In genomic region chr5:35722654-35723053, GRCm38 (mm10) we compare ENCODE assay signal across 17 mouse cellular contexts. TPM values are rescaled to one million over a fixed set of nuclear protein-coding genes. Genes with fewer than 3 reads are reported as not detected.
DNase-seq lines count a peak whose midpoint lies in the region; ATAC-seq and TF ChIP-seq lines count a peak whose summit lies in the region.
"Had no signal": no experiment of that assay in that cellular context is flagged by ENCODE, and none has a peak within 500 bp of the region (broad histone marks: within the 10 kb centered on the region; RNA-seq: fewer than 3 reads in every experiment).

No protein-coding gene starts in this region.

- no peaks in the 10 kb centered on the region for H3K36me3 ChIP-seq in megakaryocyte, embryonic 14.5 days (replicated peaks; ENCODE audit: low read length)
- no peaks in the 10 kb centered on the region for H3K36me3 ChIP-seq in liver, adult 2 months (ENCODE audit: control insufficient read depth, insufficient read depth, low read length)
- H3K36me3 ChIP-seq: embryonic facial prominence, embryonic 13.5 days; intestine, embryonic 15.5 days; limb, embryonic 12.5 days; midbrain, embryonic 12.5 days had no signal

- ATAC-seq in megakaryocyte, adult 5-6 weeks (ENCODE audit: poor library complexity, severe bottlenecking), result no peak
- ATAC-seq: forebrain, embryonic 13.5 days; intestine, embryonic 15.5 days had no signal

- intact Hi-C loops in gastrocnemius, adult 2 months (cut with DNase I), result no loop called here

- 43% methylated on average over 2 of the region's 2 CpGs for WGBS in liver, adult 2 months

- no peak for TF ChIP-seq POLR2A in liver, adult 2 months (IDR thresholded peaks at IDR 0.05; ENCODE audit: extremely low read depth, insufficient read depth, low read length)

- 0 out of 2 replicates have a peak, but pooled peaks cover 3% of the 10 kb centered on the region for H3K79me2 ChIP-seq in liver, adult 2 months (ENCODE audit: control insufficient read depth, insufficient read depth, low read length)

- TF ChIP-seq CTCF in gastrocnemius, adult 2 months (IDR thresholded peaks at IDR 0.05), result no peak
- TF ChIP-seq CTCF in liver, adult 2 months (IDR thresholded peaks at IDR 0.05; ENCODE audit: low read depth, low read length), result no peak

- peaks cover 55% of the 10 kb centered on the region for H3K27me3 ChIP-seq in megakaryocyte, embryonic 14.5 days (replicated peaks)
- no peaks in the 10 kb centered on the region for H3K27me3 ChIP-seq in liver, adult 2 months (ENCODE audit: control insufficient read depth, insufficient read depth, low read length)
- H3K27me3 ChIP-seq: embryonic facial prominence, embryonic 13.5 days; forebrain, embryonic 13.5 days; intestine, embryonic 15.5 days; midbrain, embryonic 12.5 days had no signal

- H3K9ac ChIP-seq in liver, adult 2 months (ENCODE audit: low read depth, low read length), result no peak overlapping the region
- H3K9ac ChIP-seq: embryonic facial prominence, embryonic 13.5 days; forebrain, embryonic 13.5 days; intestine, embryonic 15.5 days; limb, embryonic 12.5 days; midbrain, embryonic 12.5 days had no signal

- H3K27ac ChIP-seq in gastrocnemius, adult 2 months, result peak overlapping the region; percentile 31
- H3K27ac ChIP-seq in liver, adult 2 months (replicated peaks; ENCODE audit: insufficient read depth, low read depth, low read length), result peak overlapping the region; percentile 46
- H3K27ac ChIP-seq: embryonic facial prominence, embryonic 13.5 days; forebrain, embryonic 13.5 days; intestine, embryonic 15.5 days; limb, embryonic 12.5 days; midbrain, embryonic 12.5 days had no signal

- peak overlapping the region; percentile 35; the same call in 1 of the 2 replicates for H3K4me3 ChIP-seq in gastrocnemius, adult 2 months
- peak overlapping the region; percentile 76 for H3K4me3 ChIP-seq in megakaryocyte, embryonic 14.5 days (replicated peaks)
- H3K4me3 ChIP-seq in liver, adult 2 months (ENCODE audit: insufficient read depth, low read depth, low read length), result no peak overlapping the region
- H3K4me3 ChIP-seq: embryonic facial prominence, embryonic 13.5 days; forebrain, embryonic 13.5 days; intestine, embryonic 15.5 days; limb, embryonic 12.5 days; midbrain, embryonic 12.5 days had no signal

- H3K4me1 ChIP-seq in megakaryocyte, embryonic 14.5 days, result peaks cover 85% of the 10 kb centered on the region
- peaks cover 3% of the 10 kb centered on the region; the same call in 1 of the 2 replicates for H3K4me1 ChIP-seq in liver, adult 2 months (ENCODE audit: control insufficient read depth, insufficient read depth, low read length)
- H3K4me1 ChIP-seq: embryonic facial prominence, embryonic 13.5 days; forebrain, embryonic 13.5 days; midbrain, embryonic 12.5 days had no signal

- no peaks in the 10 kb centered on the region for H3K9me3 ChIP-seq in megakaryocyte, embryonic 14.5 days
- H3K9me3 ChIP-seq: embryonic facial prominence, embryonic 13.5 days; forebrain, embryonic 13.5 days; intestine, embryonic 15.5 days; limb, embryonic 12.5 days; midbrain, embryonic 12.5 days had no signal

- no peak for DNase-seq in gastrocnemius, adult 2 months
- no peak for DNase-seq in gastrocnemius, postnatal 25 days
- no peak for DNase-seq in liver, adult 2 months (ENCODE audit: extremely low read depth, low read depth, low spot score)
- DNase-seq in layer of hippocampus, postnatal 14 days (ENCODE audit: low spot score in 2 of 2), result no peak
- no peak for DNase-seq in right cerebral cortex, postnatal 4 days
- DNase-seq in urinary bladder, postnatal 36 days (ENCODE audit: low spot score in 2 of 2), result no peak
- DNase-seq: B cell, adult 2 months; cerebellum, adult 9-11 months; layer of hippocampus, adult 9-11 months; right cerebral cortex, adult 18-20 months had no signal

RNA-seq across cellular contexts. Expression of gene Sh3tc1, which starts 17.1 kb away (rescaled TPM):
- total RNA-seq in gastrocnemius, adult 2 months (2021), result 1 to 10 TPM; 2.2 to 2.4 TPM
- total RNA-seq in gastrocnemius, postnatal 25 days (2021), result 1 to 10 TPM; 1.8 to 2.1 TPM
- polyA plus RNA-seq in megakaryocyte, embryonic 14.5 days (2012; ENCODE audit: insufficient read depth, low replicate concordance), result 1.7 and 2.6 TPM in 2 replicates
- total RNA-seq in megakaryocyte, adult 5-6 weeks (2015), result 6.6 and 6.8 TPM in 2 replicates
- 13.1 and 14.4 TPM in 2 replicates for total RNA-seq in megakaryocyte, adult 5-6 weeks (2017)
- total RNA-seq in liver, adult 2 months (2014; rRNA removed), result 4.8 and 5.2 TPM in 2 replicates
- 2.1 and 3.0 TPM in 2 replicates for polyA plus RNA-seq in liver, adult 2 months (2012; rRNA removed)
- total RNA-seq in layer of hippocampus, postnatal 14 days (2021), result 1 to 10 TPM; 3.8 to 4.1 TPM

RNA-seq across cellular contexts. Expression of gene Ablim2, which starts 35.0 kb away (rescaled TPM):
- 10 to 100 TPM; 40.7 to 42.5 TPM for total RNA-seq in gastrocnemius, adult 2 months (2021)
- 10 to 100 TPM; 33.4 to 42.7 TPM for total RNA-seq in gastrocnemius, postnatal 25 days (2021)
- polyA plus RNA-seq in megakaryocyte, embryonic 14.5 days (2012; ENCODE audit: insufficient read depth, low replicate concordance), result 0.28 TPM in 1 of 2 replicates, not detected in the other
- 0.04 TPM in 1 of 2 replicates, not detected in the other for total RNA-seq in megakaryocyte, adult 5-6 weeks (2015)
- not detected in 2 replicates for total RNA-seq in megakaryocyte, adult 5-6 weeks (2017)
- 1.9 and 2.3 TPM in 2 replicates for total RNA-seq in liver, adult 2 months (2014; rRNA removed)
- 3.5 and 5.9 TPM in 2 replicates for polyA plus RNA-seq in liver, adult 2 months (2012; rRNA removed)
- 100 to 1,000 TPM in 1 of 2 experiments, 10 to 100 TPM in 1; 94.4 to 101 TPM for total RNA-seq in layer of hippocampus, postnatal 14 days (2021)

RNA-seq across cellular contexts. Expression of gene Htra3, which starts 43.1 kb away (rescaled TPM):
- 10 to 100 TPM; 40.1 to 52.2 TPM for total RNA-seq in gastrocnemius, adult 2 months (2021)
- 10 to 100 TPM; 37.4 to 46.7 TPM for total RNA-seq in gastrocnemius, postnatal 25 days (2021)
- 1.2 and 1.9 TPM in 2 replicates for polyA plus RNA-seq in megakaryocyte, embryonic 14.5 days (2012; ENCODE audit: insufficient read depth, low replicate concordance)
- total RNA-seq in megakaryocyte, adult 5-6 weeks (2015), result 0.04 TPM in 1 of 2 replicates, not detected in the other
- total RNA-seq in megakaryocyte, adult 5-6 weeks (2017), result not detected in 2 replicates
- 0.83 and 1.2 TPM in 2 replicates for total RNA-seq in liver, adult 2 months (2014; rRNA removed)
- 0.97 and 1.3 TPM in 2 replicates for polyA plus RNA-seq in liver, adult 2 months (2012; rRNA removed)
- 10 to 100 TPM; 11.5 to 12.5 TPM for total RNA-seq in layer of hippocampus, postnatal 14 days (2021)

Comparison
In these comparisons a context has a peak if more than half of its experiments do, and no peak if none do; other contexts are left out.
1. RNA of gene Ablim2, which starts 35.0 kb away (total RNA-seq): 94.4 to 101 TPM in layer of hippocampus, postnatal 14 days, 33.4 to 42.7 TPM in gastrocnemius, postnatal 25 days and 40.7 to 42.5 TPM in gastrocnemius, adult 2 months; 1.9 to 2.3 TPM in liver, adult 2 months and 0.04 TPM in megakaryocyte, adult 5-6 weeks; every median in the first group is over 10 times any median in the second.